Mouse (Mus musculus): Measurements from ENCODE around the gene Rrp15.

DNA sequence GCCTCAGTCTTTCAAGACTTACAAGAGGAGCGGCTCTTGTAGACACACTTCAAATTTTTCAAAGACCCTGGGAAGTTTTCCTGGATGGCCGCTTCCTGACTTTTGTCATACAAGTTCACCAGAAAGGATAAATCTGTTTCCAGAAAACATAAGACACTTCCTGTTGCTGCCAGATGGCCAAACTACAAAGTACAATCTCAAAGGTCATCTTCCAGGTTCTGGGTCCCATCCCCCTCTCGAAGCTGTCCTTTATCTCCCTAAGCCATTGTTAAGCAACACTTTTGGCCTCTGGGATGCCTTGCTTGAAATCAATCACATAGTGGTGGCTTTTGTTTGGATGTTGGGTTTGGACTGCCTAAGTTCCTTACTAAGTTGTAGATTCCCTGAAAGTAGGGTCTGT, 65.1 kb downstream of the Rrp15 start:
- TF ChIP-seq CTCF (IDR thresholded peaks at IDR 0.05; ENCODE audit: low read depth) (no peak), EP300 (IDR thresholded peaks at IDR 0.05; ENCODE audit: low read depth) (no peak)

Data from heart, postnatal 0 days (tissue).